Mouse (Mus musculus) small intestine, adult 10 weeks (tissue): ENCODE results near the gene Olfr1367. TPM values are rescaled to one million over a fixed set of nuclear protein-coding genes. Genes with fewer than 3 reads are reported as not detected.

ENCODE experiments used
- polyA plus RNA-seq: library from polyadenylated mRNA; stranded (reverse); fragments of 350-450 nt; fragmentation: Illumina TruSeq; extraction: RNeasy Lipid Tissue Mini Kit (QIAGEN cat#74804); gene quantifications from one replicate; pipeline ENCODE4 v1.2.3, GENCODE M21; 2014; ENCODE audit warnings: low replicate concordance

Olfr1367 gene
- not detected for polyA plus RNA-seq

DNA sequence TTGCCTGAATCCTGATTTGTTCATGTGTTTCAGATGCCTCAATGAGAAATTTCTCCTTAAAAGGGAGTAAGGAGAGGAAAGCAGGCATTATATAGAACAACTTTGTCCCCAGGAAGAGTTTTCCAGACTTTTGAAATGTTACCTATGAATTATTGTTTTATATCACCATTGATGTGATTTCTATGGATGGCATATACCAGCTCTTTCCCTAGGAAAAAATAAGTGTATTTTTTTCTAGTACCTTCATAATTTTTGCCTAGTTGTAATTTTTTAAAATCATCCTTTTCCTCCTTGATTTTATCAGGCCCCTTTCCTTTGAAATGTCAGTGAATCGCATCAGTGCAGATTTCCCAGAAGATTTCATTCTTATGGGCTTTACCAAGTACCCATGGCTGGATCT lies at the start of gene Olfr1367:
Olfr1367 (plus strand) TSS at position 301 of the 400 bp plus-strand sequence.

DNA sequence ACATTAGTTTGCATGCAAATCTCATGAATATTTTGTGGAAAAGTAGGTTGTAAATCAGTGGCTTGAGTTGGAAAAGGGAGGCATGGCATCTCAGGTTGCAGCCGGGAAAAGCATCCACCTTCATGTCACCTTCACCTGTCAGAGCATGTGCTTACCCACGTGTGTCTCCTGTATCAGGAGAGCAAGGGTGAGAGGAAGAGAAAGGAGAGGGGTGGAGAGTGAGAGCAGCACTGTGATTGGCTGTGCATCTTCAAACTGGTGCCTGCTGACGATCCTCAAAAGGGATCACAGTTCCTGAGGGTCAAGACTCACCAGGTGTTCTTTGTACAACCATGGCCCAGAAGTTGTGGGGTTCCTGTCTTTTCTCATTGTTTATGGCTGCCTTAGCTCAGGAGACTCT lies 34.8 kb upstream of the Olfr1367 start, which contains the start of gene Gpx6:
Gpx6 (plus strand) TSS at position 200 of the 400 bp plus-strand sequence.

DNA sequence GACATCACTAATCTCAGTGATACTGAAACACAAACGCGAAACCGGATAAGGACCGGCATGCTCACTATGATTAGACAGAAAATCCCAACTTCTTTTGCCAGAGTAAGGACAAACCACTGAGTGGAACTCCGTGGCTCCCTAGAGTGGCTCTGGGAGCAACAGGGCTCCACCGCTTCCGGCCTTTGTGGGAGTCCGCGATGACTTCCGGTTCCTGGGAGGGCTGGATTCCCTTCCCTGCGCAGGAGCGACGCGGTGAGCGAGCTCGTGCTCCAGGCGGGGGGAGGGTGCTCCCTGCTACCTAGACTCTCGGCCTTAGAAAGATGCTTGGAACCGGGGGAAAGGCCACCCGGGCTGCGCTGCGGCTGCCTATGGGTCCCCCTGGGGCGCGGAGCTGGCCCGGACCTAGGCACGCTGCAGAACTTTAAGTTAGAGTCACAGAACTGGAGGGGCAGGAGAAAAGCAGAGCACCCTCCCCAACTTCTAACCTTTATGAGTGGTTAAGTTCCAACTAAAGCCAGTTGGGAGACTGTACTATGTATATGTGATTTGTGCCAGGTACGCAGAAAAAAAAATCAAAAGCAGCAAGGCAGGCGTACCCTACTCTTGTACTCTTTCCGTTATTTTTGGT lies 16.0 kb downstream of the Olfr1367 start, which contains the start of gene Zscan12:
Zscan12 (plus strand) TSS at position 200 of the 628 bp plus-strand sequence.

Other genes starting within 250 kb of the Olfr1367 start
- gene Olfr1369-ps1, start 235.4 kb upstream of the Olfr1367 start, polyA plus RNA-seq: not detected
- not detected for gene Olfr263, start 217.3 kb upstream of the Olfr1367 start, polyA plus RNA-seq
- not detected for gene Olfr1368, start 201.0 kb upstream of the Olfr1367 start, polyA plus RNA-seq
- 20.1 TPM for gene Trim27, start 167.5 kb upstream of the Olfr1367 start, polyA plus RNA-seq
- gene Gpx5, start 54.2 kb upstream of the Olfr1367 start, polyA plus RNA-seq: not detected
- not detected for gene Gpx6, start 34.8 kb upstream of the Olfr1367 start, polyA plus RNA-seq
- 6.0 TPM for gene Zscan12, start 15.9 kb downstream of the Olfr1367 start, polyA plus RNA-seq
- 104 TPM for gene Zkscan3, start 55.8 kb downstream of the Olfr1367 start, polyA plus RNA-seq
- gene Pgbd1, start 94.1 kb downstream of the Olfr1367 start, polyA plus RNA-seq: 1.4 TPM
- gene Zscan26, start 106.8 kb downstream of the Olfr1367 start, polyA plus RNA-seq: 78.7 TPM
- not detected for gene Nkapl, start 121.6 kb downstream of the Olfr1367 start, polyA plus RNA-seq
- gene Zkscan4, start 132.0 kb downstream of the Olfr1367 start, polyA plus RNA-seq: 0.33 TPM
- not detected for gene Gm10065, start 132.5 kb downstream of the Olfr1367 start, polyA plus RNA-seq
- 4.2 TPM for gene AK157302, start 148.3 kb downstream of the Olfr1367 start, polyA plus RNA-seq
- not detected for gene Gm11273, start 154.5 kb downstream of the Olfr1367 start, polyA plus RNA-seq
- 15.6 TPM for gene Zkscan8, start 184.2 kb downstream of the Olfr1367 start, polyA plus RNA-seq
- gene Olfr1366, start 195.9 kb downstream of the Olfr1367 start, polyA plus RNA-seq: not detected
- gene Olfr1535, start 213.0 kb downstream of the Olfr1367 start, polyA plus RNA-seq: not detected
- gene Olfr1364, start 234.8 kb downstream of the Olfr1367 start, polyA plus RNA-seq: not detected